Mouse (Mus musculus) heart, adult 11 months (tissue): ENCODE measurements around the gene Olfr937.

Experiments
- DNase-seq: peaks from one replicate; pipeline ENCODE4 v3.0.0; 2022

Gene Olfr937

DNA sequence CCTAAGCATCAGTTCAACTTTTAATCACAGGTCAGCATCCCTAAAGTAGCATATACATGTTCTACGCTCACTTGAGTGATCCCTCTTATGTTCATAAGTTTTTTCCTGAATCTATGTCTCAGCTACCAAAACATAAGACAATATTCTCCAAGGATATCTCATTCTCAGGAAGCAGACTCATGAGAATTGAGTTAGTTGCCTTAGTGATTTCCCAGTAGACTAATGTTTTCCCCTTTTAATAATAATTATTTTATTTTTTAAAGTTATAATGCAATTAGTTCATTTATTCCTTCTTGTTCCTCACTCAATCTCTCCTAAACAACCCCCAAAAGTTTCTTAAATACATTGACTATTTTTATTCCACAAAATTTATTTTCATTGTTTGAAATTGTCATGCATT lies at the start of gene Olfr937:
Gene Olfr937 (minus strand): TSS at position 101 of the 400 bp plus-strand sequence.
- no peak for DNase-seq

DNA sequence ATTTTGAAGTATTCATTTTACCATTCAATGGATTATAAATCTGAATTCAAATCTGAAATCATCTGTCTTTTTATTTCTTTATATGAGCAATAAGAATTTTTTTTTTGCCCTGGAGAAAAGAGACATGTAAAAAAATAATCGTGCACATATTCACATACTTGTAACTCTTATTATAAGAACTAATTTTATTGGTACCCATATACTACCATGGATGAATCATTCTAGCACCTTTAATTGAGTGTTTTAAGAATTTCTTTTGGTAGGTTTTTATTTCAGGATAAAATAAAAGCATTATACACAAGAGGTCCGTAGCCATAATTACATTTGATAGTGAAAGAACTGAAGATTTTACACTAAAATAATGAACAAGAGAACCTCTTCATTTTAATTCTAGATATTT lies 14.0 kb upstream of the Olfr937 start, which contains the start of gene Olfr938:
Gene Olfr938 (minus strand): TSS at position 101 of the 400 bp plus-strand sequence.
- DNase-seq = no peak

DNA sequence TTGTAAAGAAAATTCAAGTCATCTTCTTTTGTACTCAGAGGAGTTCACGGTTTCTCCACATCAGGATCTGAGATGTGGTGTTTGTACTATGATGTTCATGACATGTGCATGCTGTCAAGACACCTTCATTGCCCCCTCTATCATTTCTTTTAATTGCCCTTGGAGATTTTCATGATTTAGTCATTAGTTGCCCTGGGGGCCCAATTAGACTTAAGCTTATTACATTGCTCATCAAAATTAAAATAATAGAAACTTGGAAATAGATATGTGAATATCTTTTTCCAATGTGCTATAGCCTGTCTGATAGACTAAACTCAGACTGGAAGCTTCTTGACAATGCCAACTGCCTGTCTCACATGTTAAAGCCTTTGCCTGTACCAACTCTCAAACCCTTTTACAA lies 41.5 kb downstream of the Olfr937 start, which contains the start of gene Olfr146:
Gene Olfr146 (minus strand): TSS at position 101 of the 400 bp plus-strand sequence.
- no peak for DNase-seq
